Mouse (Mus musculus) layer of hippocampus, adult 8-10 months (tissue): ENCODE results near the gene Klhl26. TPM values are rescaled to one million over a fixed set of nuclear protein-coding genes. Genes with fewer than 3 reads are reported as not detected.

ENCODE experiments used
- DNase-seq, 2 experiments: peaks; one replicate each; pipeline ENCODE4 v3.0.0; 2022; ENCODE audit warnings: low spot score in 2 of 2
- total RNA-seq, 4 experiments: library from RNA; stranded (reverse); gene quantifications; 2 replicates each; pipeline ENCODE4 v1.2.4; 2022

The Klhl26 gene
- total RNA-seq, 4 experiments from 2014 or later = 48.4 to 56.6 (median 53.1) TPM

DNA sequence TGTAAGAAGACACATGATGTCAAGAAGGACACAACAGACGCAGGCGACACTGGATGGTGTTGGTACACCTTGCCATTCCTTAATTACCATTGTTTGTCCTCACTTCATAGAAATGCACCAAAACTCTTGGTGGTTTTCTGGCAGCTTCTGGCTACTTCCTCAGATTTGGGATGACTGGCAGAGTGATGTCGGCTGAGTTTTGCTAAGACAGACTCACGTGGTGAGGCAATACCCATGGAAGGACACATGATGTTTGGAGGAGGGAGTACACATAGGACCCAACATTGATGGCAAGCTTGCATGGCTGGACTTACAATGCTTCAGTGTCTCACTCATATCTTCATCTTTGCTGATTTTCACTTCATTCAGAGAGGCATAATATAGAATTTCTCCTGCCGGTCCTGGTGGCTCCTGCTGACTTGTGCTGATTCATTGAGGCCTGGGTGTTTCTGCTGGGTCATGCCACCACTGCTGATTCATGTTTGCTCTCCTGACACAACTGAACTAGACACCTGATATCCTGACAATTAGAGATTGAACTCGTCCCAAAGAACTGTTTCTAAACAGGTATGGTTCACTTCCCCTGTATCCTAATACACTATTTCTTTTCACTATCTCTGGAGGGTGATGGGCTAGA is 62.3 kb downstream of the Klhl26 start:
- DNase-seq = no peak

DNA sequence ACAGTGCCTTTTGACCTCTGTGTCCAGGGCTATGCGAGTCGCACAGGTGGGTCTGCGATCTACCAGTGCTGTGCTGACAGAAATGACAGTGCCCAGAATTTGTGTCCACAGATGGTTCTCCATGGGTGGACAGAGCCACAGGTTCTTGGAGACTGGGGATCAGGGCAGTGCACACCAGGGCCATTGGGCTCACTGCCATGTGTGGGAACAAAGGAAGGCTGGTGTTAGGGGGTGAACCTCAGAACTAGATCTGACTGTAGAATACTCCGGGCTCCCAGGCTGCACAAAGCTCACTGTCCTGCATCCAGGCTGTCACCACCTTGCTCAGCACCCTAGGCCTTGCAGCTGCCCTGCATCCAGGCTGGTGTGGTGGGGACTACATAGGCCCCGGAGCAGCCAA is 66.5 kb downstream of the Klhl26 start:
- DNase-seq = no peak

DNA sequence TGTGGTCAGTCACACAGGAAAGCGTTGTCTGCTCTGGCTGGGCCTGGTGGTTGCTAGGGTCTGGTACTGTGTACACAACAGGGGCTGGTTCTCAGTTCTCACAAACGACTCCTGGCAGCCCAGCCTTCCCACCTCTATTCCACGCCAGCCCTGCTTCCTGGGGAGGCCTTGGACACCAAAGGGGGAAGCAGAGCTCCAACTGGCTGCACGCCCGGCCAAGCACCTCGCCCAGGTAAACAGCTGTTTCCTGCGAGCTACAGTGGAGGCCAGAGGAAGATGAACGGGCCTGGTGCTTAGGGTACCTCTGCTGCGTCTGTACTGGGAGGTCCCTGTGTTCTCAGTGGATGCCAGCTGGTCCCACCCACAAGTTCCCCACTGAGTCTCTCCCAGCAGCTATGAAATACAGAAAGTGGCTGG is 67.3 kb downstream of the Klhl26 start:
- peak; percentile 60 to 64 for DNase-seq

DNA sequence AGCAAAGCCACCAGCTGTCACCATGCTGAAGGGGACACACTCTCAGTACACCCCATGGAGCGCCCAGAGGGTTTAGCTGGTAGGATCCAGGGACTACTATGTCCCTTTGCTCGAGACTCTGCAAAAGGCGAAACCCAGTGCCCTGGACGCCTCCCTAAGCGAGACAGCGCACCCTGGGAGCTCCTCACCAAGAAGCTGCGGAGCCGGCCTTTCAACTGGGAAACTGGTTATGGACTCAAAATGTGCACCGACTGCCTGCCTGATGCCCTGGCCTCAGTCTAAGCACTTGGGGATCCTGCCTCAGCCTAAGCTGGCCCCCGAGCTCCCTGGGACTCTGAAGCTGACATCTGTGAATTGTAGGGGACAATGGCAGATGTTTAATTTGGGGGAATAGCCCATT is 67.7 kb downstream of the Klhl26 start:
- DNase-seq = no peak

DNA sequence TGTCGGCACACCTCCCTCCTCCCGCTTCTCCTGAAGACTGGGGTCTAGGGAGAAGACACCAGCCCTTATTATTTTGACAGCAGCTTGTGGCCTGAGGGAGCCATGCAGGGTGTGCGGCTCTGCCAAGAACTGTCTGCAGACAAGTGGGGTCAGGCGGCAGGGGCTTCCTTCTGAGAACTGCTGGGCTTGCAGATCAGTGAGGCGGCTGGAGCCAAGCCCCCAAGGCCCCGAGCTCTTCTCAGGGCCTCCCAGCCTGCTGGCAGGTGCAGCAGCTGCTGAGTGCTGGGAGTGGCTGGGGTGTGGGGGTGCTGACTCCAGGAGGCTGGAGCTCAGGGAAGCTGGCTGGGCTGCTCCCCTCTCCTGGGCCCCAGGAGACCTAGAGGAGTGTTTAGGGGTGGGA is 68.5 kb downstream of the Klhl26 start:
- no peak for DNase-seq

- no peak for DNase-seq
Observed at GRCm38 (mm10) chr8:70406427-70407069, 70.2 kb downstream of the Klhl26 start.

DNA sequence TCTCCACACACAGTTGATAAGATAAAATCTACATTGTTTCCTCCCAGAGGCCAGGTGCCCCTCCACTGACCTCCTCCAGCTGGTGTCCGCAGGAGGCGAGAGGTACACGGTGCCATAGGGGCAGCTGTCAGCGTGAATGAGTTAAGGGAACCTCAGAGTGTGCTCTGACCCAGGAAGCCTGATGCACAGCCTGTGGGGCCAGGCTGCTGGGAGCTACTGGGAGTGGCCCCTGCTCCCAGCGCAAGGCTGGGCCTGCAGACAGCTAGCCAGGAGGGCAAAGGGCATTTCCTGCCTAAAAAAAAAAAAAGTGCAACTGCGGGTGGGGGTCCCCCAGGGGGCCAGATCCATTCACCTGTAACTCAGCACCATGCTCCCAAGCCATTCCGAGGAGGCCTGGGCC is 71.6 kb downstream of the Klhl26 start:
- DNase-seq = no peak

DNA sequence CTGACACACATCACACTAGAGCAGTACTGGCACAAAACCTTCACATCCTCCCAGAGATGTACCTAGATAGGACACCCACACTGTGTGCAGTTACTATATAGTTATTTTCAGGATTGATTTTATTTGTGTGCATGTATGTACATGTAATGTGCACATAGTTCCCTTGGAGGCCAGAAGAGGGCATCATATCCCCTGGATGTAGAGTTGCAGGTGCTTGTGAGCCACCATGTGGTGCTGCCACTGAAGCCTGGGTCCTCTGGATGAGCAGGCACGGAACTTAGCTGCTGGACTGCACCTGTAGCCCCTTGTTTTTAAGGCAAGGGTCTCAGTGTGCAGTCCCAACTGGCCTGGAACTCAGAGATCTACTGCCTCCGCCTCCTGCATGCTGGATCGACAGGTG is 72.6 kb downstream of the Klhl26 start:
- no peak for DNase-seq

Other genes starting within 250 kb of the Klhl26 start
- 100 to 1,000 TPM; 113 to 141 (median 123) TPM for gene Sugp2, start 242.7 kb downstream of the Klhl26 start, total RNA-seq
- 10 to 100 TPM; 38.0 to 49.2 (median 40.1) TPM for gene Armc6, start 242.5 kb downstream of the Klhl26 start, total RNA-seq
- 10 to 100 TPM; 74.1 to 89.8 (median 80.1) TPM for gene Homer3, start 194.1 kb downstream of the Klhl26 start, total RNA-seq
- 10 to 100 TPM; 49.2 to 55.5 (median 54.6) TPM for gene Ddx49, start 174.5 kb downstream of the Klhl26 start, total RNA-seq
- gene Cope, start 174.4 kb downstream of the Klhl26 start, total RNA-seq = 100 to 1,000 TPM; 127 to 152 (median 135) TPM
- gene Cers1, start 161.2 kb downstream of the Klhl26 start, total RNA-seq = 100 to 1,000 TPM in 3 of 4 experiments, 10 to 100 TPM in 1; 99.3 to 118 (median 106) TPM
- 10 to 100 TPM in 2 of 4 experiments, 1 to 10 TPM in 1, not detected in 1; 4.8 to 16.4 (median 11.3) TPM for gene Gdf1, start 147.2 kb downstream of the Klhl26 start, total RNA-seq
- gene Upf1, start 123.7 kb downstream of the Klhl26 start, total RNA-seq = 10 to 100 TPM; 57.9 to 73.1 (median 65.4) TPM
- gene Comp, start 103.4 kb downstream of the Klhl26 start, total RNA-seq = 1 to 10 TPM in 1 of 4 experiments, under 1 TPM in 3; 0.31 to 1.4 (median 0.73) TPM
- gene Crtc1, start 37.4 kb downstream of the Klhl26 start, total RNA-seq = 100 to 1,000 TPM; 154 to 203 (median 177) TPM
- 100 to 1,000 TPM; 284 to 307 (median 293) TPM for gene Tmem59l, start 10.4 kb upstream of the Klhl26 start, total RNA-seq
- gene Crlf1, start 16.2 kb upstream of the Klhl26 start, total RNA-seq = 10 to 100 TPM; 20.4 to 31.5 (median 30.1) TPM
- 100 to 1,000 TPM in 2 of 4 experiments, 10 to 100 TPM in 2; 86.4 to 104 (median 97.3) TPM for gene Rex1bd, start 29.8 kb upstream of the Klhl26 start, total RNA-seq
- 1,000 to 10,000 TPM in 2 of 4 experiments, 100 to 1,000 TPM in 2; 772 to 1,065 (median 933) TPM for gene Uba52, start 33.8 kb upstream of the Klhl26 start, total RNA-seq
- 100 to 1,000 TPM; 420 to 440 (median 425) TPM for gene Fkbp8, start 50.8 kb upstream of the Klhl26 start, total RNA-seq
- gene Kxd1, start 51.0 kb upstream of the Klhl26 start, total RNA-seq = 10 to 100 TPM; 36.7 to 46.9 (median 39.6) TPM
- 10 to 100 TPM; 19.6 to 22.0 (median 20.8) TPM for gene Ell, start 62.5 kb upstream of the Klhl26 start, total RNA-seq
- 10 to 100 TPM; 42.8 to 55.9 (median 51.8) TPM for gene Isyna1, start 117.4 kb upstream of the Klhl26 start, total RNA-seq
- 100 to 1,000 TPM; 196 to 262 (median 224) TPM for gene Ssbp4, start 131.9 kb upstream of the Klhl26 start, total RNA-seq
- 1 to 10 TPM in 2 of 4 experiments, under 1 TPM in 2; 0.24 to 1.6 (median 1.1) TPM for gene Lrrc25, start 139.2 kb upstream of the Klhl26 start, total RNA-seq
- not detected for gene Gdf15, start 155.5 kb upstream of the Klhl26 start, total RNA-seq
- 10 to 100 TPM; 19.8 to 34.7 (median 23.3) TPM for gene Pgpep1, start 183.4 kb upstream of the Klhl26 start, total RNA-seq
- gene Lsm4, start 196.3 kb upstream of the Klhl26 start, total RNA-seq = 10 to 100 TPM; 57.1 to 66.2 (median 64.1) TPM
- 100 to 1,000 TPM; 149 to 190 (median 160) TPM for gene Jund, start 222.0 kb upstream of the Klhl26 start, total RNA-seq
- gene Iqcn, start 226.5 kb upstream of the Klhl26 start, total RNA-seq = under 1 TPM in 2 of 4 experiments, not detected in 2; 0.14 to 0.16 TPM
- not detected for gene Gm3336, start 241.6 kb upstream of the Klhl26 start, total RNA-seq
- gene Pde4c, start 246.8 kb upstream of the Klhl26 start, total RNA-seq = 1 to 10 TPM; 1.1 to 2.9 (median 1.5) TPM